Mouse (Mus musculus): ENCODE data around the gene 4930452B06Rik. TPM values are rescaled to one million over a fixed set of nuclear protein-coding genes. Genes with fewer than 3 reads are reported as not detected.

Gene 4930452B06Rik
- polyA plus RNA-seq, 1 experiment from 2014 or later: 12.7 TPM

- Histone ChIP-seq H3K9me3 (ENCODE audit: control insufficient read depth, low read length) (no peaks in the 10 kb centered on the region), H3K27ac (ENCODE audit: low read depth, low read length) (no peak overlapping the region), H3K4me1 (ENCODE audit: control insufficient read depth, insufficient read depth, low read length) (no peaks in the 10 kb centered on the region), H3K36me3 (ENCODE audit: control insufficient read depth, insufficient read depth, low read length) (no peaks in the 10 kb centered on the region), H3K4me2 (no peak overlapping the region), H3K27me3 (ENCODE audit: control insufficient read depth, insufficient read depth, low read length) (no peaks in the 10 kb centered on the region), H3K4me3 (ENCODE audit: low read depth, low read length) (no peak overlapping the region), H3K9ac (ENCODE audit: low read length) (no peak overlapping the region)
- no peak for ATAC-seq (ENCODE audit: low FRiP score)
- WGBS: 74% methylated on average over 8 of the region's 8 CpGs
- DNase-seq (ENCODE audit: low spot score, missing footprints): no peak
Observed at GRCm38 (mm10) chr14:8477348-8477747, 188.7 kb downstream of the 4930452B06Rik start.

- H3K27ac ChIP-seq (ENCODE audit: low read depth, low read length): no peak overlapping the region
- no peaks in the 10 kb centered on the region for H3K27me3 ChIP-seq (ENCODE audit: control insufficient read depth, insufficient read depth, low read length)
- no peak overlapping the region for H3K9ac ChIP-seq (ENCODE audit: low read length)
- no peaks in the 10 kb centered on the region for H3K4me1 ChIP-seq (ENCODE audit: control insufficient read depth, insufficient read depth, low read length)
- no peaks in the 10 kb centered on the region for H3K9me3 ChIP-seq (ENCODE audit: control insufficient read depth, low read length)
- DNase-seq (ENCODE audit: low spot score, missing footprints): peak; percentile 86
- ATAC-seq (ENCODE audit: low FRiP score): no peak
- H3K4me2 ChIP-seq: no peak overlapping the region
- WGBS: 64% methylated on average over 3 of the region's 3 CpGs
- no peaks in the 10 kb centered on the region for H3K36me3 ChIP-seq (ENCODE audit: control insufficient read depth, insufficient read depth, low read length)
- H3K4me3 ChIP-seq (ENCODE audit: low read depth, low read length): no peak overlapping the region
Observed at GRCm38 (mm10) chr14:8476606-8477005, 189.4 kb downstream of the 4930452B06Rik start.

- DNase-seq (ENCODE audit: low spot score, missing footprints) (no peak), ATAC-seq (ENCODE audit: low FRiP score) (no peak)
- Histone ChIP-seq H3K27ac (ENCODE audit: low read depth, low read length) (no peak overlapping the region), H3K36me3 (ENCODE audit: control insufficient read depth, insufficient read depth, low read length) (no peaks in the 10 kb centered on the region), H3K4me2 (no peak overlapping the region), H3K27me3 (ENCODE audit: control insufficient read depth, insufficient read depth, low read length) (no peaks in the 10 kb centered on the region), H3K4me3 (ENCODE audit: low read depth, low read length) (no peak overlapping the region), H3K9me3 (ENCODE audit: control insufficient read depth, low read length) (no peaks in the 10 kb centered on the region), H3K9ac (ENCODE audit: low read length) (no peak overlapping the region), H3K4me1 (ENCODE audit: control insufficient read depth, insufficient read depth, low read length) (no peaks in the 10 kb centered on the region)
- 86% methylated on average over 5 of the region's 5 CpGs for WGBS
Observed at GRCm38 (mm10) chr14:8475851-8476250, 190.2 kb downstream of the 4930452B06Rik start.

GRCm38 (mm10) chr14:8472884-8473283 lies 193.2 kb downstream of the 4930452B06Rik start:
- H3K4me3 ChIP-seq (ENCODE audit: low read depth, low read length): no peak overlapping the region
- no peak overlapping the region for H3K9ac ChIP-seq (ENCODE audit: low read length)
- WGBS: 73% methylated on average over 2 of the region's 2 CpGs
- H3K4me2 ChIP-seq: no peak overlapping the region
- no peaks in the 10 kb centered on the region for H3K36me3 ChIP-seq (ENCODE audit: control insufficient read depth, insufficient read depth, low read length)
- H3K4me1 ChIP-seq (ENCODE audit: control insufficient read depth, insufficient read depth, low read length): no peaks in the 10 kb centered on the region
- no peak for DNase-seq (ENCODE audit: low spot score, missing footprints)
- H3K9me3 ChIP-seq (ENCODE audit: control insufficient read depth, low read length): no peaks in the 10 kb centered on the region
- H3K27ac ChIP-seq (ENCODE audit: low read depth, low read length): no peak overlapping the region
- no peak for ATAC-seq (ENCODE audit: low FRiP score)
- no peaks in the 10 kb centered on the region for H3K27me3 ChIP-seq (ENCODE audit: control insufficient read depth, insufficient read depth, low read length)

- no peak for ATAC-seq (ENCODE audit: low FRiP score)
- no peak overlapping the region for H3K9ac ChIP-seq (ENCODE audit: low read length)
- H3K27me3 ChIP-seq (ENCODE audit: control insufficient read depth, insufficient read depth, low read length): no peaks in the 10 kb centered on the region
- DNase-seq (ENCODE audit: low spot score, missing footprints): no peak
- 0 out of 2 replicates have a peak, but pooled peaks cover 2% of the 10 kb centered on the region for H3K4me1 ChIP-seq (ENCODE audit: control insufficient read depth, insufficient read depth, low read length)
- no peak overlapping the region for H3K4me3 ChIP-seq (ENCODE audit: low read depth, low read length)
- H3K9me3 ChIP-seq (ENCODE audit: control insufficient read depth, low read length): no peaks in the 10 kb centered on the region
- H3K4me2 ChIP-seq: no peak overlapping the region
- WGBS: 71% methylated on average over 14 of the region's 14 CpGs
- no peak overlapping the region for H3K27ac ChIP-seq (ENCODE audit: low read depth, low read length)
- H3K36me3 ChIP-seq (ENCODE audit: control insufficient read depth, insufficient read depth, low read length): no peaks in the 10 kb centered on the region
Observed at GRCm38 (mm10) chr14:8464401-8465154, 201.5 kb downstream of the 4930452B06Rik start.

- Histone ChIP-seq H3K36me3 (ENCODE audit: control insufficient read depth, insufficient read depth, low read length) (no peaks in the 10 kb centered on the region), H3K27me3 (ENCODE audit: control insufficient read depth, insufficient read depth, low read length) (no peaks in the 10 kb centered on the region), H3K9ac (ENCODE audit: low read length) (no peak overlapping the region), H3K9me3 (ENCODE audit: control insufficient read depth, low read length) (no peaks in the 10 kb centered on the region), H3K27ac (ENCODE audit: low read depth, low read length) (no peak overlapping the region), H3K4me1 (ENCODE audit: control insufficient read depth, insufficient read depth, low read length) (0 out of 2 replicates have a peak, but pooled peaks cover 2% of the 10 kb centered on the region), H3K4me2 (no peak overlapping the region), H3K4me3 (ENCODE audit: low read depth, low read length) (no peak overlapping the region)
- ATAC-seq (ENCODE audit: low FRiP score) (no peak), DNase-seq (ENCODE audit: low spot score, missing footprints) (no peak)
- WGBS: 92% methylated on average over 4 of the region's 4 CpGs
Observed at GRCm38 (mm10) chr14:8462973-8463372, 203.1 kb downstream of the 4930452B06Rik start.

GRCm38 (mm10) chr14:8462321-8462909 lies 203.6 kb downstream of the 4930452B06Rik start:
- Histone ChIP-seq H3K4me2 (no peak overlapping the region), H3K9ac (ENCODE audit: low read length) (no peak overlapping the region), H3K27me3 (ENCODE audit: control insufficient read depth, insufficient read depth, low read length) (no peaks in the 10 kb centered on the region), H3K27ac (ENCODE audit: low read depth, low read length) (no peak overlapping the region), H3K4me1 (ENCODE audit: control insufficient read depth, insufficient read depth, low read length) (0 out of 2 replicates have a peak, but pooled peaks cover 2% of the 10 kb centered on the region), H3K36me3 (ENCODE audit: control insufficient read depth, insufficient read depth, low read length) (no peaks in the 10 kb centered on the region), H3K9me3 (ENCODE audit: control insufficient read depth, low read length) (no peaks in the 10 kb centered on the region), H3K4me3 (ENCODE audit: low read depth, low read length) (no peak overlapping the region)
- ATAC-seq (ENCODE audit: low FRiP score) (no peak), DNase-seq (ENCODE audit: low spot score, missing footprints) (no peak)
- 78% methylated on average over 6 of the region's 6 CpGs for WGBS

GRCm38 (mm10) chr14:8460226-8461129 lies 205.6 kb downstream of the 4930452B06Rik start:
- Histone ChIP-seq H3K9me3 (ENCODE audit: control insufficient read depth, low read length) (no peaks in the 10 kb centered on the region), H3K27me3 (ENCODE audit: control insufficient read depth, insufficient read depth, low read length) (no peaks in the 10 kb centered on the region), H3K9ac (ENCODE audit: low read length) (no peak overlapping the region), H3K36me3 (ENCODE audit: control insufficient read depth, insufficient read depth, low read length) (no peaks in the 10 kb centered on the region), H3K4me2 (no peak overlapping the region), H3K4me3 (ENCODE audit: low read depth, low read length) (no peak overlapping the region), H3K27ac (ENCODE audit: low read depth, low read length) (no peak overlapping the region), H3K4me1 (ENCODE audit: control insufficient read depth, insufficient read depth, low read length) (no peaks in the 10 kb centered on the region)
- 42% methylated on average over 19 of the region's 19 CpGs for WGBS
- ATAC-seq (ENCODE audit: low FRiP score) (peak; percentile 81), DNase-seq (ENCODE audit: low spot score, missing footprints) (peak; percentile 93)

GRCm38 (mm10) chr14:8459759-8460158 lies 206.3 kb downstream of the 4930452B06Rik start:
- no peaks in the 10 kb centered on the region for H3K9me3 ChIP-seq (ENCODE audit: control insufficient read depth, low read length)
- H3K27me3 ChIP-seq (ENCODE audit: control insufficient read depth, insufficient read depth, low read length): no peaks in the 10 kb centered on the region
- H3K9ac ChIP-seq (ENCODE audit: low read length): no peak overlapping the region
- 67% methylated on average over 4 of the region's 4 CpGs for WGBS
- H3K4me1 ChIP-seq (ENCODE audit: control insufficient read depth, insufficient read depth, low read length): no peaks in the 10 kb centered on the region
- no peak for DNase-seq (ENCODE audit: low spot score, missing footprints)
- H3K27ac ChIP-seq (ENCODE audit: low read depth, low read length): no peak overlapping the region
- ATAC-seq (ENCODE audit: low FRiP score): no peak
- H3K36me3 ChIP-seq (ENCODE audit: control insufficient read depth, insufficient read depth, low read length): no peaks in the 10 kb centered on the region
- H3K4me2 ChIP-seq: no peak overlapping the region
- no peak overlapping the region for H3K4me3 ChIP-seq (ENCODE audit: low read depth, low read length)
